Mouse (Mus musculus) heart, postnatal 4 days (tissue): ENCODE results near the gene Tusc2. TPM values are rescaled to one million over a fixed set of nuclear protein-coding genes. Genes with fewer than 3 reads are reported as not detected.
A peak's percentile ranks its signal among the peaks of the same experiment; 100 is the strongest.

Experiments used
- DNase-seq: peaks from one replicate; pipeline ENCODE4 v3.0.0; 2021
- total RNA-seq, 2 experiments: library from RNA; stranded (reverse); gene quantifications; 2 replicates each; pipeline ENCODE4 v1.2.3; 2021

Tusc2 gene
- total RNA-seq, 2 experiments from 2014 or later: 22.3 to 24.0 TPM

- peak; percentile 100 for DNase-seq
Measured at GRCm38 (mm10) chr9:107612191-107612944, 49.3 kb downstream of the Tusc2 start.

- peak; percentile 56 for DNase-seq
Measured at GRCm38 (mm10) chr9:107612945-107613569, 50.0 kb downstream of the Tusc2 start.

GRCm38 (mm10) chr9:107615035-107615434 is 52.0 kb downstream of the Tusc2 start:
- DNase-seq: no peak

Other genes with a start within 250 kb of the Tusc2 start
- 10 to 100 TPM; 13.0 to 15.0 TPM for gene Hemk1, start 224.9 kb upstream of the Tusc2 start, total RNA-seq
- gene 6430571L13Rik, start 222.7 kb upstream of the Tusc2 start, total RNA-seq: 1 to 10 TPM; 4.6 to 5.8 TPM
- gene Cacna2d2, start 163.6 kb upstream of the Tusc2 start, total RNA-seq: 10 to 100 TPM; 21.2 to 23.1 TPM
- gene Tmem115, start 29.3 kb upstream of the Tusc2 start, total RNA-seq: 10 to 100 TPM; 22.1 to 22.8 TPM
- gene Cyb561d2, start 21.1 kb upstream of the Tusc2 start, total RNA-seq: 1 to 10 TPM; 6.6 to 7.2 TPM
- 10 to 100 TPM; 12.0 TPM for gene Nprl2, start 21.0 kb upstream of the Tusc2 start, total RNA-seq
- under 1 TPM; 0.26 to 0.32 TPM for gene Zmynd10, start 16.0 kb upstream of the Tusc2 start, total RNA-seq
- gene Rassf1, start 11.7 kb upstream of the Tusc2 start, total RNA-seq: 10 to 100 TPM; 38.8 to 39.4 TPM
- 10 to 100 TPM; 43.4 to 49.7 TPM for gene Hyal2, start 4.7 kb downstream of the Tusc2 start, total RNA-seq
- 1 to 10 TPM; 3.4 to 4.7 TPM for gene Hyal1, start 13.7 kb downstream of the Tusc2 start, total RNA-seq
- 10 to 100 TPM; 12.2 to 12.4 TPM for gene Naa80, start 15.6 kb downstream of the Tusc2 start, total RNA-seq
- gene Hyal3, start 17.6 kb downstream of the Tusc2 start, total RNA-seq: 1 to 10 TPM in 1 of 2 experiments, under 1 TPM in 1; 0.74 to 1.1 TPM
- 10 to 100 TPM; 41.6 to 44.4 TPM for gene Ifrd2, start 24.4 kb downstream of the Tusc2 start, total RNA-seq
- 10 to 100 TPM; 16.2 to 18.8 TPM for gene Sema3b, start 46.0 kb downstream of the Tusc2 start, total RNA-seq
- gene Gnai2, start 72.1 kb downstream of the Tusc2 start, total RNA-seq: 100 to 1,000 TPM; 462 to 469 TPM
- 1 to 10 TPM; 8.0 to 8.1 TPM for gene Slc38a3, start 106.3 kb downstream of the Tusc2 start, total RNA-seq
- not detected for gene Gnat1, start 116.5 kb downstream of the Tusc2 start, total RNA-seq
- 10 to 100 TPM; 18.7 to 20.9 TPM for gene Sema3f, start 147.2 kb downstream of the Tusc2 start, total RNA-seq
- gene Rbm5, start 207.7 kb downstream of the Tusc2 start, total RNA-seq: 10 to 100 TPM; 65.4 to 73.1 TPM